Mouse (Mus musculus) liver, embryonic 16.5 days (tissue): ENCODE measurements around the gene Pak4. TPM values are rescaled to one million over a fixed set of nuclear protein-coding genes. Genes with fewer than 3 reads are reported as not detected.

Experiments
- ATAC-seq: fragments of 200-750 bp; cut with Nextera tagmentation; 2 replicates; pipeline ENCODE4 v1.8.0; 2017; ENCODE audit warnings: low read depth, mild to moderate bottlenecking, moderate number of reproducible peaks, moderate library complexity
- H3K27ac ChIP-seq: fragments of 300-500 bp; sonication (generic); 2 replicates; pipeline ENCODE4 v1.5.1; 2014; ENCODE audit warnings: mild to moderate bottlenecking, low read length
- H3K27me3 ChIP-seq: fragments of 300-500 bp; sonication (generic); 2 replicates; pipeline ENCODE4 v1.6.1; 2014; ENCODE audit warnings: low read depth, low read length, mixed read lengths; ENCODE audit not compliant: control insufficient read depth, insufficient read depth
- H3K36me3 ChIP-seq: fragments of 300-500 bp; sonication (generic); 2 replicates; pipeline ENCODE4 v1.6.1; 2014; ENCODE audit warnings: mild to moderate bottlenecking; ENCODE audit not compliant: control insufficient read depth, insufficient read depth
- H3K4me1 ChIP-seq: fragments of 300-500 bp; sonication (generic); 2 replicates; pipeline ENCODE4 v1.6.1; 2014; ENCODE audit warnings: low read depth, low read length, mixed read lengths; ENCODE audit not compliant: control insufficient read depth
- H3K4me2 ChIP-seq: fragments of 300-500 bp; sonication (generic); 2 replicates; pipeline ENCODE4 v1.6.1; 2014; ENCODE audit warnings: low read depth, low read length, mixed read lengths
- H3K4me3 ChIP-seq: fragments of 300-500 bp; sonication (generic); 2 replicates; pipeline ENCODE4 v1.5.1; 2014; ENCODE audit warnings: low read depth, mild to moderate bottlenecking, low read length
- H3K9ac ChIP-seq: fragments of 300-500 bp; sonication (generic); 2 replicates; pipeline ENCODE4 v1.6.1; 2014; ENCODE audit warnings: low read depth, low read length
- H3K9me3 ChIP-seq: fragments of 300-500 bp; sonication (generic); replicated peaks from 2 replicates; pipeline ENCODE4 v1.6.1; 2016; ENCODE audit warnings: low read length; ENCODE audit not compliant: control insufficient read depth
- WGBS: fragments of 180-500 bp; shearing (Covaris S2); extraction: QIAGEN DNeasy Blood & Tissue Kit; methylation state at CpG from one replicate; pipeline ENCODE4 v1.1.7; 2014; ENCODE audit not compliant: insufficient replicate concordance; 5-methylcytosine and 5-hydroxymethylcytosine counted together
- polyA plus RNA-seq: library from polyadenylated mRNA; unstranded; fragments of >200 nt; fragmentation: Nextera tagmentation; extraction: Ambion mirVana; gene quantifications from 2 replicates; pipeline ENCODE4 v1.2.1, GENCODE M21; 2015

The Pak4 gene
- polyA plus RNA-seq, 1 experiment from 2014 or later, result 17.5 TPM

GRCm38 (mm10) chr7:28595751-28596435 is 2.1 kb downstream of the Pak4 start:
- peak overlapping the region; percentile 70 for H3K4me3 ChIP-seq
- no peaks in the 10 kb centered on the region for H3K9me3 ChIP-seq
- no peaks in the 10 kb centered on the region for H3K27me3 ChIP-seq
- no peaks in the 10 kb centered on the region for H3K36me3 ChIP-seq
- H3K4me2 ChIP-seq, result peak overlapping the region; percentile 84
- H3K4me1 ChIP-seq, result peaks cover 64% of the 10 kb centered on the region
- 73% methylated on average over 8 of the region's 8 CpGs for WGBS
- peak overlapping the region; percentile 40 for H3K9ac ChIP-seq
- no peak for ATAC-seq
- H3K27ac ChIP-seq, result peak overlapping the region; percentile 94

DNA sequence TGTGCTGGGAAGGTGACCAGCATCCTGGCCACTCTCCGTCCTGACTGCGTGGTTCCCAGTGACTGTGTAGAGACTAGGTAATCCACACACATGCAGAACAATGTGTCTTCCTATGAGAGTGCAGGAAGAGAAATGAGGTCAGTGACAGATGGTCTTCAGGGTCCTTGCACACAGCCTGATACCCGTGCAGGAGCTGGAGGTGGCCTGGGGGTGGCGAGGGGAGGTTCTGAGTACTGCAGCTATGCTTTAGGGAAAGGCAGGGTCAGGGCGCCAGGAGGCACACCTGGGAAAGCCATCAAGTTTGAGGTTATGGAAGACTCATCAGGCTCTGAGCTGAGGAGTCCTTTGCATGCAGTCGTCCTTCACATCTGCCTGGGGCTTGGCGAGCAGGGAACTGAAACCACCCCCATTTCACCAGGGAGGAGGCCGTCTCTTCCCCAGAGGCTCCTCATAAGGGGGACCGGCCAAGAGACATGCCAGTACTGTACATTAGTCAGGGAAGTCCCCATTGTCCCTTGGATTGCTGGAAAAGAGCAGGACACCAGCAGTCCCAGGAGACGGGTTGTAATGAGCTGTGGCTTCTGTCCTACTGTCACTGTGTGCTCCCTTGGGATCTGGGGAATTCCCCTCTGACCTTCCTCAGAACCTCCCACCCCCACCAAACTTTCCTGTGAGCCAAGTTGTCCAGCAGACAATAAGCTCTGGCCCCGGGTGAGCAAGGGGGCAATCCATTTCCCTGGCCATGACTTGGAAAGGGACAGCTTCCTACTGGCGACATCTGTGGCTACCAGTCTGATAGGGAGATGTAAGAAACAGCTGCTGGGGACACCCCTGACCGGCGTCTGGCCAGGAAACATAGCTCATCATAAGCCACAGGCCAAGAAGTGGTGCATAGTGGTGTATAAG is 4.5 kb downstream of the Pak4 start:
- no peak overlapping the region for H3K9ac ChIP-seq
- no peak overlapping the region for H3K4me3 ChIP-seq
- no peak overlapping the region for H3K27ac ChIP-seq
- H3K4me1 ChIP-seq, result peaks cover 68% of the 10 kb centered on the region
- no peaks in the 10 kb centered on the region for H3K36me3 ChIP-seq
- ATAC-seq, result no peak
- WGBS, result 51% methylated on average over 14 of the region's 14 CpGs
- H3K27me3 ChIP-seq, result no peaks in the 10 kb centered on the region
- H3K9me3 ChIP-seq, result no peaks in the 10 kb centered on the region
- H3K4me2 ChIP-seq, result no peak overlapping the region

DNA sequence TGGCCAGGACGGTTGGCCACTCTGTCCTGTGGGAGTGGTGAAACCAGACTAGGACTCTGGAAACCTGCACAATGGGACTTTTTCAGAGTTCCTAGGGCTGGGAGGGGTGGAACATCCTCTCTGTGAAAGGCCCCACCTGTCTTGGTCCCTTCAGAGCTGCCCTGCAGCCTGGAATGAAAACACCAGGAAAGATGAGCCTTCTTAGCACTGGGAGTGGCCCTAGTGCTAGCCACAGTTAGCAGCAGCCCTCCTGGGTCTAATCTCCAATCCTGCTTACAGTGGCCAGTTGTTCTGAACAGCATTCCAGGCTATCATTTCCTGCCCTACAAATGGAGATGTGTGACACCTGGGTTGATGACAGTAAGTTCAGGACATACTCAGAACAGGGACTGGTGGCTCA is 6.1 kb downstream of the Pak4 start:
- ATAC-seq, result no peak
- Histone ChIP-seq H3K9ac (no peak overlapping the region), H3K9me3 (no peaks in the 10 kb centered on the region), H3K27me3 (no peaks in the 10 kb centered on the region), H3K36me3 (no peaks in the 10 kb centered on the region), H3K4me1 (peaks cover 71% of the 10 kb centered on the region), H3K27ac (no peak overlapping the region), H3K4me3 (no peak overlapping the region), H3K4me2 (no peak overlapping the region)
- WGBS, result 52% methylated on average over 1 of the region's 1 CpGs

DNA sequence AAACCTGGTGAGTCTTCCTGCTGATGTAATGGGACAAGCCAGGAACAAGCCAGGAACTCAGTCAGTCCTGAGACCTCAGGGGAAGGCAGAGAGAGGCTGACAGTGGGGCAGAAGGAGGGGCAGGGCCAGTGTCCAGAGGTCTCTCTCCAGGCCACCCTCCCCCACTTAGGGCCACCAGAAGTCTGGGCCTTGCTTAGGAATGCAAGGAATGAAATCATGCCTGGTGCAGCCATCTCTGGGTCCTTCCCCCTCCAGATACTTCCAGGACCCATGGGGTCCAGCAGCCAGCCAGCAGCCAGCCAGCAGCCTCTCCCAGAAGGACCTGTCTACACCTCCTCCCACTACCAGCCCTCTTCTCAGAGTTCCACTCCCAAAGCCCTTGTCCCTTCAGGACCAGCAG is 10.3 kb downstream of the Pak4 start:
- no peak overlapping the region for H3K9ac ChIP-seq
- H3K27me3 ChIP-seq, result no peaks in the 10 kb centered on the region
- no peak overlapping the region for H3K4me2 ChIP-seq
- H3K36me3 ChIP-seq, result no peaks in the 10 kb centered on the region
- no peak overlapping the region for H3K4me3 ChIP-seq
- peaks cover 74% of the 10 kb centered on the region for H3K4me1 ChIP-seq
- H3K9me3 ChIP-seq, result no peaks in the 10 kb centered on the region
- no peak for ATAC-seq
- H3K27ac ChIP-seq, result no peak overlapping the region

DNA sequence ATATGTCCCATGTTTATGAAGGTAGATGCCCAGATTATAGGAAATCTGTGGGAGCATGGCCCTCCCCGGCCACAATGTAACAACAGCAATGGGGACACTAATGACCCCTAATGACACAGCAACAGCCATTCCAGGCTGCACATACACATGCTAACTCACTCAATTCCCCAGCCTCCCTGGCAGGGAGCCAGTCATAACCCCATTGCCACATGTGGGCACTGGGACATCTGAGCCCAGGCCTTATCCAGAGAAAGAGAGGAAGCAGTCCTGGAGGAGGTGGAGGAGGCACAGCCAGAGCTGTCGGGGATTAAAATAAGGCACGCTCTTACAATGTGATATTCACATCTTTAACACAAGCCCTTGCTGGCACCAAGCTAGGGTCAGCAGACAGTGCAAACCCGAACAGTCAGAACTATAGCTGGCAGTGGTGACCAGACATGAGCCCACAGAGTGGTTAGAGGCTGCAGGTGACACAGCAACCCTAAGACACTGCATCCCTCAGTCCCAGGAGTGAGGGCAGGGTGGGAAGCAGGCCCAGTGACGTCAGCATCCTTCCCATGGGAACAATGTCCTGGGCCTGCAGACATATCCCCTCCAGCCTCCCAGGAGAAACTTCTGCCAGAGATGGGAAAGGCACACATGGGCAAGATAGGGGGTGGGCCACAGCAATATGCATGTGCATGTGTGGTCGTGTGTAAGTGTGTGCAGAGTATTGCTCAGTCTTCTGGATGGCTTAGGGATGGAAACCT is 11.1 kb downstream of the Pak4 start:
- 75% methylated on average over 6 of the region's 6 CpGs for WGBS
- Histone ChIP-seq H3K9me3 (no peaks in the 10 kb centered on the region), H3K9ac (no peak overlapping the region), H3K36me3 (no peaks in the 10 kb centered on the region), H3K27ac (no peak overlapping the region), H3K4me3 (no peak overlapping the region), H3K27me3 (no peaks in the 10 kb centered on the region), H3K4me1 (peaks cover 75% of the 10 kb centered on the region), H3K4me2 (no peak overlapping the region)
- no peak for ATAC-seq

- peaks cover 78% of the 10 kb centered on the region for H3K4me1 ChIP-seq
- H3K9me3 ChIP-seq, result no peaks in the 10 kb centered on the region
- H3K27me3 ChIP-seq, result no peaks in the 10 kb centered on the region
- ATAC-seq, result no peak
- 78% methylated on average over 6 of the region's 6 CpGs for WGBS
- H3K27ac ChIP-seq, result peak overlapping the region; percentile 85
- H3K4me3 ChIP-seq, result no peak overlapping the region
- peak overlapping the region; percentile 34; the same call in 1 of the 2 replicates for H3K4me2 ChIP-seq
- H3K36me3 ChIP-seq, result no peaks in the 10 kb centered on the region
- H3K9ac ChIP-seq, result peak overlapping the region; percentile 13
Observed at GRCm38 (mm10) chr7:28585001-28585400, 13.0 kb downstream of the Pak4 start.

GRCm38 (mm10) chr7:28584468-28584867 is 13.5 kb downstream of the Pak4 start:
- peak overlapping the region; percentile 50; the same call in 1 of the 2 replicates for H3K4me2 ChIP-seq
- H3K36me3 ChIP-seq, result no peaks in the 10 kb centered on the region
- H3K9me3 ChIP-seq, result no peaks in the 10 kb centered on the region
- H3K9ac ChIP-seq, result peak overlapping the region; percentile 13
- H3K27me3 ChIP-seq, result no peaks in the 10 kb centered on the region
- H3K4me1 ChIP-seq, result peaks cover 83% of the 10 kb centered on the region
- no peak overlapping the region for H3K4me3 ChIP-seq
- H3K27ac ChIP-seq, result peak overlapping the region; percentile 85
- peak; percentile 20 for ATAC-seq
- 30% methylated on average over 4 of the region's 4 CpGs for WGBS

GRCm38 (mm10) chr7:28583570-28584344 is 14.2 kb downstream of the Pak4 start:
- H3K9me3 ChIP-seq, result no peaks in the 10 kb centered on the region
- no peaks in the 10 kb centered on the region for H3K27me3 ChIP-seq
- H3K27ac ChIP-seq, result peak overlapping the region; percentile 85
- H3K4me1 ChIP-seq, result peaks cover 90% of the 10 kb centered on the region
- peak; percentile 59 for ATAC-seq
- peak overlapping the region; percentile 50 for H3K4me2 ChIP-seq
- H3K36me3 ChIP-seq, result no peaks in the 10 kb centered on the region
- H3K9ac ChIP-seq, result peak overlapping the region; percentile 36
- H3K4me3 ChIP-seq, result peak overlapping the region; percentile 20
- WGBS, result 42% methylated on average over 8 of the region's 8 CpGs
